Mouse (Mus musculus): Measurements from ENCODE around the gene Srcin1. TPM values are rescaled to one million over a fixed set of nuclear protein-coding genes. Genes with fewer than 3 reads are reported as not detected.

Gene Srcin1
- total RNA-seq, 4 experiments from 2014 or later = 212 to 220 (median 217) TPM

DNA sequence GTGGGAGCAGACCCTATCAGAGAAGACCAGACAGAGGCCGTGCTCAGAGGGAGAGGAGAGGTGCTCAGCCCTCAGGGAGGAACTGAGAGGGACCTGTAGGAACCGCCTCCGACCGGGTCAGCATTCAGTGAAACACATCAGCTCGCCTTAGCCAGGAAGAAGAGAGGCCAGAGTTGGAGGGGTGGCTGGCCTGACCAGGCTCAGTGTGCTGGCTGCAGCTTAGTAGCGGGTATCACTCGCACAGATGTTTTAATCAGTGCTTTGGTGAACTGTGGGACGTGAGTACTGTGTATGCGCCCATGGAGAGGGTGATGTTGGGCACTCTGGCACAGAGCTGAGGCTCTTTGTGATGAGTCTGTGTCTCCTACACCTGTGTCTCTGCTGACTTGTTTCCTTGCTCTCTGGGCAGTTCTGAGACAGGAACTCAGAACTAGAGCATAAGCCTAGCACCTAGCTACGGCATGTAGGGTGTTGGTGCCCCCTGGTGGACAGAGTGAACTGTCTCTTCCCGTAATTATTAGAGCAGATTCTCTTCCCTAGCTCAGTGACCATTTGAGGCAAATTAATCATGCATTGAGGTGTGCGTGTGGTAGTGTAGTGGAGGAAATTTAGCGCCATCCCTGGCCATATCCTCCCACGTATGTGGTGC is 107.2 kb downstream of the Srcin1 start:
- DNase-seq (ENCODE audit: low spot score in 2 of 2) = peak; percentile 68 to 81

DNA sequence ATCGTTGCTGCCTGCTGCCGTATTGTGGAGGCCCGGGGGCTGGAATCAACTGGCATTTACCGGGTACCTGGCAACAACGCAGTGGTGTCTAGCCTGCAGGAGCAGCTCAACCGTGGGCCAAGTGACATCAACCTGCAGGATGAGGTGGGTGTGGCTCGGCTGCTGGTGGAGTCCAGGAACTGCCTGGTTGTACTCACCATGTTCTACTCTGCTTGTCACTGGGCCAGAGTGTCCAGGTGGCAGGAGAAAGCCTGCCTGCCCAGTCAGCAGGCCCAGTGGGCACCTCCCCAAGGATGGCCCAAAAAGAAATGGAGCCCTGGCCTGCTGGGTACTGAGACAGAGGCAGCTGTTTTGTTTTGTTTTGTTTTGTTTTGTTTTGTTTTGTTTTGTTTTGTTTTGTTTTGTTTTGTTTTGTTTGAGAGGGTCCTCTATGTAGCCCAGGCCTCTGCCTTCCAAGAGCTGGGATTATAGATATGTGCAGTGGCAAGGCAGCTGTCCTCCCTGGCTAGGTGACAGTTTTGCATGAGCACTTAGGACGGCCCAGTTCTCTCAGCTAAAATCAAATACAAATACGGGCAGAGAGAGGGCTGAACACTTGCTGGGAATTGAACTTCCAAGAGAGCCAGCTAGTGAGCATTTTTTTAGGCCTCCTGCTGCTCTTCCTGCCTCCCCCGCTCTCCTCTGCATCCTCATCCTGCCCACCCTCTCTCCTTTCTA is 109.4 kb downstream of the Srcin1 start:
- DNase-seq (ENCODE audit: low spot score in 2 of 2) = no peak

DNA sequence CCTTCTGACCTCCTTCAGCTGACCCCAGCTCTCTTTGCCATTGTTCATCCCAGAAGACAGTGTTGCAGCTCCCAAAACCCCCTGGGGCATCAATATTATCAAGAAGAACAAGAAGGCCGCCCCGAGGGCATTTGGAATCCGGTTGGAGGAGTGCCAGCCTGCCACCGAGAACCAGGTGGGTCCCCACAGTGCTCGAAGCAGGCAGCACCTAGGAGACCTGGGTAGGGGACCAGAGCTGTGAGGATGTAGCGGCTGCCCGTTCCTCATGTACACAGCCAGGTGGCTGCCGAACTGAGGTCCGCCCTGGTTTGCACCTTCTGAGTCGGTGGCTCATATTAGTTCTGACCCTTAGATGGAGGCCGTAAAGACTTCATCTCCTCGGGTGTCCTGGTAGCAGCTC is 110.0 kb downstream of the Srcin1 start:
- no peak for DNase-seq (ENCODE audit: low spot score in 2 of 2)

- no peak for DNase-seq (ENCODE audit: low spot score in 2 of 2)
These were observed 112.0 kb downstream of the Srcin1 start for GRCm38 (mm10) chr11:97463991-97464390.

GRCm38 (mm10) chr11:97463166-97463565 is 112.8 kb downstream of the Srcin1 start:
- DNase-seq (ENCODE audit: low spot score in 2 of 2) = no peak

- DNase-seq (ENCODE audit: low spot score in 2 of 2) = no peak
These were observed 113.4 kb downstream of the Srcin1 start for GRCm38 (mm10) chr11:97462538-97462937.

- no peak for DNase-seq (ENCODE audit: low spot score in 2 of 2)
These were observed 114.6 kb downstream of the Srcin1 start for GRCm38 (mm10) chr11:97461307-97461820.

Other genes with a start within 250 kb of the Srcin1 start
- gene Gpr179, start 224.1 kb downstream of the Srcin1 start, total RNA-seq (2022) = under 1 TPM; 0.14 to 0.59 (median 0.34) TPM
- gene Socs7, start 213.6 kb downstream of the Srcin1 start, total RNA-seq (2022) = 10 to 100 TPM; 71.5 to 89.3 (median 79.6) TPM
- 10 to 100 TPM; 75.7 to 83.2 (median 78.4) TPM for gene Arhgap23, start 160.7 kb downstream of the Srcin1 start, total RNA-seq (2022)
- gene 4933428G20Rik, start 75.8 kb downstream of the Srcin1 start, total RNA-seq (2022) = under 1 TPM in 1 of 4 experiments, not detected in 3; 0.29 TPM
- 10 to 100 TPM; 28.9 to 38.6 (median 33.9) TPM for gene Epop, start 53.5 kb upstream of the Srcin1 start, total RNA-seq (2022)
- 100 to 1,000 TPM; 110 to 149 (median 126) TPM for gene Mllt6, start 87.2 kb upstream of the Srcin1 start, total RNA-seq (2022)
- 10 to 100 TPM; 45.2 to 60.0 (median 56.7) TPM for gene Cisd3, start 109.6 kb upstream of the Srcin1 start, total RNA-seq (2022)
- gene Pcgf2, start 124.3 kb upstream of the Srcin1 start, total RNA-seq (2022) = 10 to 100 TPM; 23.9 to 35.3 (median 29.0) TPM
- 100 to 1,000 TPM; 121 to 145 (median 133) TPM for gene Psmb3, start 127.2 kb upstream of the Srcin1 start, total RNA-seq (2022)
- gene Pip4k2b, start 168.5 kb upstream of the Srcin1 start, total RNA-seq (2022) = 100 to 1,000 TPM in 3 of 4 experiments, 10 to 100 TPM in 1; 97.5 to 127 (median 109) TPM
- gene Cwc25, start 190.4 kb upstream of the Srcin1 start, total RNA-seq (2022) = 10 to 100 TPM; 18.6 to 22.2 (median 20.6) TPM
- gene 1700001P01Rik, start 199.7 kb upstream of the Srcin1 start, total RNA-seq (2022) = 1 to 10 TPM in 1 of 4 experiments, under 1 TPM in 2, not detected in 1; 0.93 to 1.4 (median 0.98) TPM
- 100 to 1,000 TPM; 304 to 481 (median 389) TPM for gene Rpl23, start 206.3 kb upstream of the Srcin1 start, total RNA-seq (2022)
- gene Lasp1, start 222.8 kb upstream of the Srcin1 start, total RNA-seq (2022) = 100 to 1,000 TPM; 102 to 109 (median 104) TPM

Data from layer of hippocampus, adult 8-10 months (tissue).